10 mouse cellular contexts compared by ENCODE assay signal in the genomic region with DNA sequence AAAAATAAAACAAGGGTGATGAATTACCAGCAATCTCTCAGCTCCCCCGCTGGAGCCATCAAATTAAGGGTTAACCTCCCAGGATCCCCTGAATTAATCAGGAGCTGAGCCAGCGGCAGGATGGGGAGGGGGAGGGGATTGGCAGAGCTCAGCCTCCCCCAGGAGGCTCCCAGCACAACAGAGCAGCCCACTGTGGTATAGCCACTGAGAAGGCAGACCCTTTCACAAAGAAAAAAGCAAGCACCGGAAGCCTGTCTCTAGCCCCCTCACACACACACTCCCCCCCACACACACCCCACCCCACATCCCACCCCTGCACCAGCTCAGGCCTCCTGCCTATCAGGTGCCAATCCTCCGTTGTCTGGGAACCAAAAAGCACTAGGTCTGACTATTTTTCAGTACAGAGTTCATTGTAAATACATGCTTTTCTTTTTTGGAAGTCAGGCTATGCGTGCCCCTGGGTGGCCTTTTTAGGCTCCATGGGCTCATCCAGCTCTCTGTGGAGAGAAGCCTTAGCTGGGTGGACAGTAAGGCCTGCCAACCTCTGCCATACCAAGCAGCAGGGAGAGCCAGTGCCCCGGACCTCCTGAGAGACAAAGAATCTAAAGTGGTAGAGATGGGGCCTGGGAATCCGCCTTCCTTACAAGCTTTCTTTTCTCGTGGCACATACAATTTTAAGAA.
A peak's percentile ranks its signal among the peaks of the same experiment; 100 is the strongest.
DNase-seq lines count a peak whose midpoint lies in the region; ATAC-seq and TF ChIP-seq lines count a peak whose summit lies in the region.
"Had no signal": no experiment of that assay in that cellular context is flagged by ENCODE, and none has a peak within 500 bp of the region (broad histone marks: within the 10 kb centered on the region; RNA-seq: fewer than 3 reads in every experiment).

No protein-coding gene starts in this region.

- H3K4me1 ChIP-seq in E14TG2a.4 (replicated peaks; ENCODE audit: low read depth, low read length) = peaks cover 27% of the 10 kb centered on the region
- peaks cover 33% of the 10 kb centered on the region for H3K4me1 ChIP-seq in forebrain, embryonic 14.5 days (ENCODE audit: control insufficient read depth, insufficient read depth, low read length)
- H3K4me1 ChIP-seq in midbrain, embryonic 11.5 days (ENCODE audit: control insufficient read depth, insufficient read depth, low read length) = peaks cover 37% of the 10 kb centered on the region
- H3K4me1 ChIP-seq in lung, postnatal 0 days (ENCODE audit: insufficient read depth, low read depth, low read length) = no peaks in the 10 kb centered on the region

- DNase-seq in frontal cortex, postnatal 10 days (ENCODE audit: low spot score in 2 of 2) = peak; percentile 25 to 34
- DNase-seq in frontal cortex, postnatal 25 days (ENCODE audit: low spot score in 2 of 2) = no peak
- DNase-seq in forebrain, embryonic 14.5 days (ENCODE audit: low spot score) = peak; percentile 91
- DNase-seq in midbrain, embryonic 11.5 days (ENCODE audit: low spot score, missing footprints) = peak; percentile 93
- no peak for DNase-seq in c-Kit-positive CD71-positive TER-119-positive erythroid progenitor cells, embryonic 14.5 days (ENCODE audit: low spot score)
- no peak for DNase-seq in lung, postnatal 0 days (ENCODE audit: low spot score)
- no peak for DNase-seq in cerebellum, postnatal 36 days
- DNase-seq: layer of hippocampus, postnatal 36 days; lung, postnatal 4 days had no signal

- 0 out of 2 replicates have a peak overlapping the region, but pooled peaks have one; percentile 23 for H3K4me3 ChIP-seq in E14TG2a.4 (replicated peaks; ENCODE audit: low read length)
- no peak overlapping the region for H3K4me3 ChIP-seq in forebrain, embryonic 14.5 days (ENCODE audit: low read depth, low read length)
- H3K4me3 ChIP-seq in midbrain, embryonic 11.5 days (ENCODE audit: low read depth, low read length) = no peak overlapping the region
- H3K4me3 ChIP-seq in lung, postnatal 0 days (ENCODE audit: low read depth, low read length) = no peak overlapping the region

- no peak for TF ChIP-seq EP300 in lung, postnatal 0 days (IDR thresholded peaks at IDR 0.05)

- H3K27ac ChIP-seq in forebrain, embryonic 14.5 days (ENCODE audit: low read depth, low read length) = peak overlapping the region; percentile 72
- peak overlapping the region; percentile 92 for H3K27ac ChIP-seq in midbrain, embryonic 11.5 days (ENCODE audit: low read depth, low read length)
- H3K27ac ChIP-seq in lung, postnatal 0 days (ENCODE audit: low read length) = no peak overlapping the region

- WGBS in forebrain, embryonic 14.5 days = 3% methylated on average over 8 of the region's 8 CpGs
- WGBS in midbrain, embryonic 11.5 days = 6% methylated on average over 8 of the region's 8 CpGs
- WGBS in lung, postnatal 0 days = 34% methylated on average over 8 of the region's 8 CpGs

- no peaks in the 10 kb centered on the region for H3K9me3 ChIP-seq in E14TG2a.4 (ENCODE audit: low read length)
- H3K9me3 ChIP-seq in forebrain, embryonic 14.5 days (replicated peaks; ENCODE audit: control insufficient read depth, low read length) = no peaks in the 10 kb centered on the region
- H3K9me3 ChIP-seq in midbrain, embryonic 11.5 days (ENCODE audit: control insufficient read depth, low read length) = no peaks in the 10 kb centered on the region
- no peaks in the 10 kb centered on the region; the same call in 1 of the 2 replicates for H3K9me3 ChIP-seq in lung, postnatal 0 days (ENCODE audit: low read length)

- ATAC-seq in forebrain, embryonic 14.5 days = peak; percentile 96
- ATAC-seq in midbrain, embryonic 11.5 days (ENCODE audit: low FRiP score) = peak; percentile 98
- no peak for ATAC-seq in lung, postnatal 0 days

- TF ChIP-seq CTCF in E14TG2a.4 (conservative IDR thresholded peaks at IDR 0.05; ENCODE audit: low read length) = no peak
- TF ChIP-seq CTCF in lung, postnatal 0 days (IDR thresholded peaks at IDR 0.05) = no peak

- H3K27me3 ChIP-seq in E14TG2a.4 (ENCODE audit: insufficient read depth, low read length) = no peaks in the 10 kb centered on the region
- H3K27me3 ChIP-seq in forebrain, embryonic 14.5 days (replicated peaks; ENCODE audit: control insufficient read depth, insufficient read depth, low read length) = no peaks in the 10 kb centered on the region
- H3K27me3 ChIP-seq in midbrain, embryonic 11.5 days (ENCODE audit: control insufficient read depth, insufficient read depth, low read length) = no peaks in the 10 kb centered on the region
- H3K27me3 ChIP-seq in lung, postnatal 0 days (replicated peaks; ENCODE audit: insufficient read depth, low read length) = no peaks in the 10 kb centered on the region

- no peaks in the 10 kb centered on the region for H3K36me3 ChIP-seq in E14TG2a.4 (ENCODE audit: insufficient read depth, low read length)
- H3K36me3 ChIP-seq in forebrain, embryonic 14.5 days (ENCODE audit: control insufficient read depth, insufficient read depth, low read length) = no peaks in the 10 kb centered on the region
- H3K36me3 ChIP-seq in midbrain, embryonic 11.5 days (ENCODE audit: control insufficient read depth, insufficient read depth, low read length) = no peaks in the 10 kb centered on the region
- no peaks in the 10 kb centered on the region for H3K36me3 ChIP-seq in lung, postnatal 0 days (ENCODE audit: insufficient read depth, low read length)

- peak overlapping the region; percentile 55 for H3K9ac ChIP-seq in forebrain, embryonic 14.5 days (ENCODE audit: low read length)
- H3K9ac ChIP-seq in midbrain, embryonic 11.5 days (ENCODE audit: low read length) = peak overlapping the region; percentile 64
- H3K9ac ChIP-seq in lung, postnatal 0 days (replicated peaks; ENCODE audit: low read depth) = no peak overlapping the region

- H3K4me2 ChIP-seq in forebrain, embryonic 14.5 days (ENCODE audit: low read length) = 0 out of 2 replicates have a peak overlapping the region, but pooled peaks have one; percentile 8
- H3K4me2 ChIP-seq in midbrain, embryonic 11.5 days = 0 out of 2 replicates have a peak overlapping the region, but pooled peaks have one; percentile 6
- H3K4me2 ChIP-seq in lung, postnatal 0 days (replicated peaks; ENCODE audit: low read depth, low read length) = no peak overlapping the region

Comparison
In these comparisons a context has a peak if more than half of its experiments do, and no peak if none do; other contexts are left out.
1. DNase-seq: peak in frontal cortex, postnatal 10 days (2 of 2), forebrain, embryonic 14.5 days (single experiment) and midbrain, embryonic 11.5 days (single experiment); none in frontal cortex, postnatal 25 days (0 of 2), c-Kit-positive CD71-positive TER-119-positive erythroid progenitor cells, embryonic 14.5 days (single experiment), lung, postnatal 0 days (single experiment) and cerebellum, postnatal 36 days (0 of 2).